Mouse (Mus musculus): Measurements from ENCODE around the gene 9230110F15Rik. TPM values are rescaled to one million over a fixed set of nuclear protein-coding genes. Genes with fewer than 3 reads are reported as not detected.
"Not testable (repeated sequence)": the region's sequence is repeated elsewhere in the genome, so short reads cannot be mapped to it uniquely, and the experiment has no call there.

9230110F15Rik gene
- not detected for total RNA-seq (2021)
- long read RNA-seq, experiment 1, result 0 reads
- long read RNA-seq, experiment 2, result 0 reads

- DNase-seq (ENCODE audit: low spot score), result no peak
Measured at GRCm38 (mm10) chr9:35844050-35844449, at the start of gene 9230110F15Rik. TSS of gene 9230110F15Rik (minus strand) at chr9:35844150.

- DNase-seq (ENCODE audit: low spot score), result not testable (repeated sequence)
Measured at GRCm38 (mm10) chr9:35893112-35893511, 49.2 kb upstream of the 9230110F15Rik start.

GRCm38 (mm10) chr9:35817881-35818280, 26.1 kb downstream of the 9230110F15Rik start:
- not testable (repeated sequence) for DNase-seq (ENCODE audit: low spot score)

GRCm38 (mm10) chr9:35798146-35798545, 45.8 kb downstream of the 9230110F15Rik start:
- DNase-seq (ENCODE audit: low spot score), result no peak

GRCm38 (mm10) chr9:35790001-35790400, 53.9 kb downstream of the 9230110F15Rik start, which contains the start of the genes Gm27235 and D730048I06Rik:
TSS of gene Gm27235 (minus strand) at chr9:35790101.
TSS of gene D730048I06Rik (minus strand) at chr9:35790112.
- no peak for DNase-seq (ENCODE audit: low spot score)

Other genes with a start within 250 kb of the 9230110F15Rik start
- not detected for gene Pate4, start 232.2 kb downstream of the 9230110F15Rik start, total RNA-seq (2021)
- gene Pate3, start 195.9 kb downstream of the 9230110F15Rik start, total RNA-seq (2021), result not detected
- not detected for gene Pate1, start 156.8 kb downstream of the 9230110F15Rik start, total RNA-seq (2021)
- gene Gm17677, start 103.1 kb downstream of the 9230110F15Rik start, total RNA-seq (2021), result not detected
- gene Gm17727, start 66.0 kb downstream of the 9230110F15Rik start, total RNA-seq (2021), result not detected
- gene Gm27235, start 54.0 kb downstream of the 9230110F15Rik start, total RNA-seq (2021), result not detected
- not detected for gene D730048I06Rik, start 54.0 kb downstream of the 9230110F15Rik start, total RNA-seq (2021)
- gene 9230113P08Rik, start 64.3 kb upstream of the 9230110F15Rik start, total RNA-seq (2021), result not detected

All from gastrocnemius, adult 18-20 months (tissue).